ENCODE assay signal across 8 mouse cellular contexts in genomic region chr19:27123334-27123733, GRCm38 (mm10).
DNase-seq lines count a peak whose midpoint lies in the region; ATAC-seq and TF ChIP-seq lines count a peak whose summit lies in the region.

No protein-coding gene starts in this region.

- H3K4me3 ChIP-seq in midbrain, embryonic 16.5 days (ENCODE audit: low read depth, low read length), result no peak overlapping the region
- no peak overlapping the region for H3K4me3 ChIP-seq in midbrain, embryonic 11.5 days (ENCODE audit: low read depth, low read length)
- peak overlapping the region; percentile 12; the same call in 1 of the 2 replicates for H3K4me3 ChIP-seq in layer of hippocampus, adult 2 months
- H3K4me3 ChIP-seq in heart, embryonic 11.5 days (ENCODE audit: low read depth, low read length), result no peak overlapping the region
- no peak overlapping the region for H3K4me3 ChIP-seq in kidney, embryonic 15.5 days (replicated peaks)

- WGBS in midbrain, embryonic 16.5 days, result 63% methylated on average over 8 of the region's 8 CpGs
- WGBS in midbrain, embryonic 11.5 days, result 84% methylated on average over 8 of the region's 8 CpGs
- WGBS in heart, embryonic 11.5 days (ENCODE audit: insufficient replicate concordance), result 86% methylated on average over 8 of the region's 8 CpGs
- 60% methylated on average over 8 of the region's 8 CpGs for WGBS in kidney, embryonic 15.5 days

- no peaks in the 10 kb centered on the region for H3K27me3 ChIP-seq in midbrain, embryonic 16.5 days (ENCODE audit: control insufficient read depth, insufficient read depth, low read depth, low read length)
- H3K27me3 ChIP-seq in midbrain, embryonic 11.5 days (ENCODE audit: control insufficient read depth, insufficient read depth, low read length), result no peaks in the 10 kb centered on the region
- no peaks in the 10 kb centered on the region for H3K27me3 ChIP-seq in heart, embryonic 11.5 days (ENCODE audit: control insufficient read depth, insufficient read depth, low read length)
- no peaks in the 10 kb centered on the region for H3K27me3 ChIP-seq in kidney, embryonic 15.5 days

- H3K36me3 ChIP-seq in midbrain, embryonic 16.5 days (ENCODE audit: control insufficient read depth, insufficient read depth, low read length), result no peaks in the 10 kb centered on the region
- H3K36me3 ChIP-seq in midbrain, embryonic 11.5 days (ENCODE audit: control insufficient read depth, insufficient read depth, low read length), result no peaks in the 10 kb centered on the region
- H3K36me3 ChIP-seq in heart, embryonic 11.5 days (ENCODE audit: control insufficient read depth, insufficient read depth, low read length), result no peaks in the 10 kb centered on the region
- no peaks in the 10 kb centered on the region for H3K36me3 ChIP-seq in kidney, embryonic 15.5 days

- DNase-seq in midbrain, embryonic 11.5 days (ENCODE audit: low spot score, missing footprints), result no peak
- peak; percentile 86 for DNase-seq in cerebellum, postnatal 36 days
- peak; percentile 66 to 79 for DNase-seq in layer of hippocampus, adult 2 months (ENCODE audit: low spot score in 2 of 2)
- DNase-seq in right cerebral cortex, postnatal 10 days (ENCODE audit: low spot score in 2 of 2), result peak; percentile 92 to 94

- no peak for TF ChIP-seq CTCF in layer of hippocampus, adult 2 months (conservative IDR thresholded peaks at IDR 0.05)

- H3K27ac ChIP-seq in midbrain, embryonic 16.5 days (ENCODE audit: low read length), result 0 out of 2 replicates have a peak overlapping the region, but pooled peaks have one; percentile 5
- H3K27ac ChIP-seq in midbrain, embryonic 11.5 days (ENCODE audit: low read depth, low read length), result no peak overlapping the region
- peak overlapping the region; percentile 8; the same call in 1 of the 2 replicates for H3K27ac ChIP-seq in layer of hippocampus, adult 2 months
- no peak overlapping the region for H3K27ac ChIP-seq in heart, embryonic 11.5 days (ENCODE audit: low read depth, low read length)
- H3K27ac ChIP-seq in kidney, embryonic 15.5 days, result no peak overlapping the region

- no peak for ATAC-seq in midbrain, embryonic 16.5 days
- ATAC-seq in midbrain, embryonic 11.5 days (ENCODE audit: low FRiP score), result no peak
- no peak for ATAC-seq in heart, embryonic 11.5 days (replicated peaks; ENCODE audit: insufficient number of reproducible peaks, low FRiP score, low TSS enrichment)
- ATAC-seq in kidney, embryonic 15.5 days (replicated peaks; ENCODE audit: low FRiP score), result no peak
- no peak for ATAC-seq in megakaryocyte-erythroid progenitor cell, adult 5-6 weeks (replicated peaks; ENCODE audit: low FRiP score, low TSS enrichment, poor library complexity, severe bottlenecking)

- no peak overlapping the region for H3K9ac ChIP-seq in midbrain, embryonic 16.5 days (ENCODE audit: low read depth, low read length)
- no peak overlapping the region for H3K9ac ChIP-seq in midbrain, embryonic 11.5 days (ENCODE audit: low read length)
- no peak overlapping the region for H3K9ac ChIP-seq in heart, embryonic 11.5 days (ENCODE audit: low read depth, low read length)
- H3K9ac ChIP-seq in kidney, embryonic 15.5 days, result no peak overlapping the region

- H3K4me1 ChIP-seq in midbrain, embryonic 16.5 days (ENCODE audit: control insufficient read depth, insufficient read depth, low read length), result peaks cover 4% of the 10 kb centered on the region; the same call in 1 of the 2 replicates
- H3K4me1 ChIP-seq in midbrain, embryonic 11.5 days (ENCODE audit: control insufficient read depth, insufficient read depth, low read length), result no peaks in the 10 kb centered on the region
- no peaks in the 10 kb centered on the region for H3K4me1 ChIP-seq in heart, embryonic 11.5 days (ENCODE audit: control insufficient read depth, insufficient read depth, low read length)
- peaks cover 7% of the 10 kb centered on the region; the same call in 1 of the 2 replicates for H3K4me1 ChIP-seq in kidney, embryonic 15.5 days

- H3K9me3 ChIP-seq in midbrain, embryonic 16.5 days (replicated peaks; ENCODE audit: control insufficient read depth, low read length, poor library complexity, severe bottlenecking), result no peaks in the 10 kb centered on the region
- no peaks in the 10 kb centered on the region for H3K9me3 ChIP-seq in midbrain, embryonic 11.5 days (ENCODE audit: control insufficient read depth, low read length)
- no peaks in the 10 kb centered on the region for H3K9me3 ChIP-seq in heart, embryonic 11.5 days (replicated peaks; ENCODE audit: control insufficient read depth, low read length)
- no peaks in the 10 kb centered on the region for H3K9me3 ChIP-seq in kidney, embryonic 15.5 days (replicated peaks)

- H3K4me2 ChIP-seq in midbrain, embryonic 16.5 days (ENCODE audit: low read length), result no peak overlapping the region
- no peak overlapping the region for H3K4me2 ChIP-seq in midbrain, embryonic 11.5 days
- no peak overlapping the region for H3K4me2 ChIP-seq in heart, embryonic 11.5 days
- no peak overlapping the region for H3K4me2 ChIP-seq in kidney, embryonic 15.5 days

Comparison
In these comparisons a context has a peak if more than half of its experiments do, and no peak if none do; other contexts are left out.
1. H3K27ac ChIP-seq: peak in midbrain, embryonic 16.5 days (single experiment) and layer of hippocampus, adult 2 months (single experiment); none in midbrain, embryonic 11.5 days (single experiment), heart, embryonic 11.5 days (single experiment) and kidney, embryonic 15.5 days (single experiment).